Mouse (Mus musculus) MEL (cell line): Measurements from ENCODE around the gene Rab37. TPM values are rescaled to one million over a fixed set of nuclear protein-coding genes. Genes with fewer than 3 reads are reported as not detected.

Experiments used
- DNase-seq: peaks from one replicate; pipeline ENCODE4 v3.0.0; 2011; ENCODE audit warnings: low read depth, low spot score
- H3K27ac ChIP-seq: 2 replicates; pipeline ENCODE4 v1.5.1; 2012; ENCODE audit warnings: low read depth, mild to moderate bottlenecking, control low read depth, low read length, moderate library complexity; ENCODE audit not compliant: control insufficient read depth
- H3K27me3 ChIP-seq, 2 experiments: fragments of 150-350 bp in 1 of 2; sonication (generic) in 1 of 2; 2 replicates each; pipeline ENCODE4 v1.6.1; 2012; ENCODE audit warnings: low read length in 2 of 2, mild to moderate bottlenecking in 2 of 2, improper control_type of control experiment in 1 of 2, moderate library complexity in 1 of 2; ENCODE audit not compliant: insufficient read depth in 2 of 2, control insufficient read depth in 1 of 2
- H3K36me3 ChIP-seq, 2 experiments: 2 replicates each; pipeline ENCODE4 v1.6.1; 2012 to 2014; ENCODE audit warnings: low read length in 2 of 2, improper control_type of control experiment in 1 of 2, inconsistent platforms in 1 of 2, mild to moderate bottlenecking in 1 of 2; ENCODE audit not compliant: insufficient read depth in 2 of 2, control insufficient read depth in 1 of 2
- H3K4me1 ChIP-seq, 2 experiments: fragments of 150-350 bp in 1 of 2; sonication (generic) in 1 of 2; 2 replicates each; pipeline ENCODE4 v1.6.1; 2012; ENCODE audit warnings: low read length in 2 of 2, improper control_type of control experiment in 1 of 2, mild to moderate bottlenecking in 1 of 2; ENCODE audit not compliant: insufficient read depth in 2 of 2, control insufficient read depth in 1 of 2
- H3K4me3 ChIP-seq, 2 experiments: fragments of 150-350 bp in 1 of 2; sonication (generic) in 1 of 2; 2 replicates each; pipeline ENCODE4 v1.5.1; 2012; ENCODE audit warnings: low read depth in 2 of 2, low read length in 2 of 2, mild to moderate bottlenecking in 2 of 2, moderate library complexity in 2 of 2, control low read depth in 1 of 2, improper control_type of control experiment in 1 of 2; ENCODE audit not compliant: control insufficient read depth in 1 of 2, insufficient read depth in 1 of 2
- H3K79me2 ChIP-seq: 2 replicates; pipeline ENCODE4 v1.6.1; 2012; ENCODE audit warnings: mild to moderate bottlenecking, low read length, moderate library complexity; ENCODE audit not compliant: control insufficient read depth, poor library complexity, insufficient read depth
- H3K9ac ChIP-seq: 2 replicates; pipeline ENCODE4 v1.6.1; 2012; ENCODE audit warnings: low read depth, mild to moderate bottlenecking, control low read depth, low read length, moderate library complexity; ENCODE audit not compliant: control insufficient read depth, poor library complexity, severe bottlenecking
- H3K9me3 ChIP-seq: fragments of 150-350 bp; sonication (generic); replicated peaks from 2 replicates; pipeline ENCODE4 v1.6.1; 2012; ENCODE audit warnings: mild to moderate bottlenecking, low read length, improper control_type of control experiment, moderate library complexity; ENCODE audit not compliant: insufficient read depth
- BHLHE40 ChIP-seq: IDR thresholded peaks from 2 replicates; pipeline ENCODE4 v1.6.1; 2012; ENCODE audit warnings: low read depth, mild to moderate bottlenecking, inconsistent platforms, low read length, improper control_type of control experiment, borderline replicate concordance
- CHD1 ChIP-seq: IDR thresholded peaks from 2 replicates; pipeline ENCODE4 v1.6.1; 2012; ENCODE audit warnings: low read depth, mild to moderate bottlenecking, inconsistent platforms, low read length, improper control_type of control experiment
- CTCF ChIP-seq, 3 experiments: IDR thresholded peaks in 2 of 3; conservative IDR thresholded peaks in 1 of 3; 2 replicates each; pipeline ENCODE4 v1.5.1; 2011 to 2012; ENCODE audit warnings: low read length in 3 of 3, low read depth in 2 of 3, mild to moderate bottlenecking in 2 of 3, improper control_type of control experiment in 1 of 3, inconsistent platforms in 1 of 3, mixed read lengths in 1 of 3, moderate library complexity in 1 of 3; ENCODE audit not compliant: control insufficient read depth in 1 of 3, insufficient read depth in 1 of 3, poor library complexity in 1 of 3, severe bottlenecking in 1 of 3
- EP300 ChIP-seq, 2 experiments: IDR thresholded peaks; 2 replicates each; pipeline ENCODE4 v1.6.1; 2011; ENCODE audit warnings: improper control_type of control experiment in 2 of 2, low read length in 2 of 2, low read depth in 1 of 2, mild to moderate bottlenecking in 1 of 2
- ETS1 ChIP-seq: IDR thresholded peaks from 2 replicates; pipeline ENCODE4 v1.6.1; 2012; ENCODE audit warnings: low read depth, mild to moderate bottlenecking, inconsistent platforms, low read length, improper control_type of control experiment, moderate library complexity
- GATA1 ChIP-seq: IDR thresholded peaks from 2 replicates; pipeline ENCODE4 v1.6.1; 2011; ENCODE audit warnings: low read depth, low read length, improper control_type of control experiment
- JUND ChIP-seq: IDR thresholded peaks from 2 replicates; pipeline ENCODE4 v1.6.1; 2011; ENCODE audit warnings: low read depth, mild to moderate bottlenecking, improper control_type of control experiment, low read length
- KAT2A ChIP-seq: conservative IDR thresholded peaks from 2 replicates; pipeline ENCODE4 v1.6.1; 2012; ENCODE audit warnings: low read depth, low read length, improper control_type of control experiment, inconsistent platforms
- MYB ChIP-seq: IDR thresholded peaks from 2 replicates; pipeline ENCODE4 v1.6.1; 2011; ENCODE audit warnings: mild to moderate bottlenecking, low read depth, low read length, improper control_type of control experiment
- MYC ChIP-seq: IDR thresholded peaks from 2 replicates; pipeline ENCODE4 v1.6.1; 2011; ENCODE audit warnings: low read depth, mild to moderate bottlenecking, low read length, improper control_type of control experiment, moderate library complexity
- POLR2A ChIP-seq, 2 experiments: IDR thresholded peaks; 2 replicates each; pipeline ENCODE4 v1.6.1; 2011 to 2012; ENCODE audit warnings: low read length in 2 of 2, mild to moderate bottlenecking in 2 of 2, control low read depth in 1 of 2, improper control_type of control experiment in 1 of 2, low read depth in 1 of 2, moderate library complexity in 1 of 2; ENCODE audit not compliant: control insufficient read depth in 1 of 2, insufficient read depth in 1 of 2, poor library complexity in 1 of 2
- POLR2AphosphoS5 ChIP-seq: IDR thresholded peaks from 2 replicates; pipeline ENCODE4 v1.6.1; 2012; ENCODE audit warnings: low read depth, borderline replicate concordance, mild to moderate bottlenecking, inconsistent platforms, low read length, moderate library complexity, mixed read lengths
- RAD21 ChIP-seq: IDR thresholded peaks from 2 replicates; pipeline ENCODE4 v1.6.1; 2011; ENCODE audit warnings: mild to moderate bottlenecking, low read depth, low read length, improper control_type of control experiment
- RCOR1 ChIP-seq: IDR thresholded peaks from 2 replicates; pipeline ENCODE4 v1.6.1; 2012; ENCODE audit warnings: low read depth, mild to moderate bottlenecking, inconsistent platforms, low read length, improper control_type of control experiment
- SMC3 ChIP-seq: IDR thresholded peaks from 2 replicates; pipeline ENCODE4 v1.6.1; 2011; ENCODE audit warnings: low read depth, low read length, improper control_type of control experiment
- TAL1 ChIP-seq: IDR thresholded peaks from 2 replicates; pipeline ENCODE4 v1.6.1; 2012; ENCODE audit warnings: mild to moderate bottlenecking, inconsistent platforms, low read length, moderate library complexity, mixed read lengths
- TBP ChIP-seq: IDR thresholded peaks from 2 replicates; pipeline ENCODE4 v1.8.0; 2011; ENCODE audit warnings: low read depth, low read length, improper control_type of control experiment
- TCF12 ChIP-seq: IDR thresholded peaks from 2 replicates; pipeline ENCODE4 v1.6.1; 2014; ENCODE audit warnings: low read depth, mild to moderate bottlenecking, inconsistent platforms, low read length, improper control_type of control experiment, moderate library complexity
- UBTF ChIP-seq: IDR thresholded peaks from 2 replicates; pipeline ENCODE4 v1.6.1; 2012; ENCODE audit warnings: low read depth, mild to moderate bottlenecking, inconsistent platforms, low read length, improper control_type of control experiment, moderate library complexity, borderline replicate concordance; ENCODE audit not compliant: insufficient read depth
- USF1 ChIP-seq: IDR thresholded peaks from 2 replicates; pipeline ENCODE4 v1.6.1; 2014; ENCODE audit warnings: low read depth, mild to moderate bottlenecking, inconsistent platforms, low read length, improper control_type of control experiment, moderate library complexity
- USF2 ChIP-seq, 2 experiments: IDR thresholded peaks; 2 replicates each; pipeline ENCODE4 v1.6.1; 2011 to 2012; ENCODE audit warnings: improper control_type of control experiment in 2 of 2, low read length in 2 of 2, borderline replicate concordance in 1 of 2, inconsistent platforms in 1 of 2, low read depth in 1 of 2, mild to moderate bottlenecking in 1 of 2; ENCODE audit not compliant: insufficient read depth in 1 of 2
- ZC3H11A ChIP-seq: IDR thresholded peaks from 2 replicates; pipeline ENCODE4 v1.6.1; 2012; ENCODE audit warnings: low read depth, mild to moderate bottlenecking, inconsistent platforms, low read length, improper control_type of control experiment
- ZMIZ1 ChIP-seq: IDR thresholded peaks from 2 replicates; pipeline ENCODE4 v1.6.1; 2012; ENCODE audit warnings: low read depth, mild to moderate bottlenecking, inconsistent platforms, low read length, improper control_type of control experiment, moderate library complexity
- ZNF384 ChIP-seq: IDR thresholded peaks from 2 replicates; pipeline ENCODE4 v1.6.1; 2012; ENCODE audit warnings: low read depth, mild to moderate bottlenecking, inconsistent platforms, low read length, improper control_type of control experiment
- polyA plus RNA-seq, 2 experiments: library from polyadenylated mRNA; stranded (reverse) in 1 of 2; unstranded in 1 of 2; fragments of >175 nt in 1 of 2; fragments of >200 nt in 1 of 2; gene quantifications; 2 replicates each; pipeline versions ENCODE4 v1.2.1 to v1.2.4; 2012; ENCODE audit warnings: low replicate concordance in 2 of 2, low read depth in 1 of 2; ENCODE audit not compliant: insufficient read length in 2 of 2, insufficient read depth in 1 of 2, missing spikeins in 1 of 2
- total RNA-seq: library from RNA; depleted of rRNA; stranded (reverse); fragments of 300-350 nt; gene quantifications from 2 replicates; pipeline ENCODE4 v1.2.3, GENCODE M21; 2012

Rab37 gene
- total and polyA plus RNA-seq, 3 experiments, result 14.6 to 20.6 TPM; not detected in 1

DNA sequence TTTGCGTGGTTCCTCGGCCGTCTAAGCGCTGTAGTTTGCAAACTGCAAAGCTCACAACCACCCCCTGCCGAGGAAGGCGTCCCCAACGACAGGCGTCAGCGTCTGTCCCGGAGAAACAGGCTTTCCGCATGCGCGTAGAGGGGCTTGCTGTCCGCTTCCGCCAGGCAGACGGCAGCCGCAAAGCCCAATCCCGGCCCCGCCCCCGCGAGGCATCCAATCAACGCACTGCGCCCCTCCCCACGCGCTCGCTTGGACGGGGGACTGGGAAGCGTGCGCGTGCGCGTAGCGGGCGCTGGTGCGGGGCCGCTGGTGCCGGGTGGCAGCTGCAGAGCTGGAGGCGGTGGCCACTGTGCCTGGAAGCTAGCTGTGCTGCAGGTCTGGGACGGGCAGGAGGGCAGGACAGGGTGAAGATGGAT lies 96.0 kb downstream of the Rab37 start, which contains the start of gene Tmem104 (continued):
- no peak for TF ChIP-seq JUND
- TF ChIP-seq GATA1, result no peak
- TF ChIP-seq RCOR1, result no peak; the same call in 1 of the 2 replicates
- no peak for TF ChIP-seq TAL1
- peak; percentile 34; the same call in 1 of the 2 replicates for TF ChIP-seq MYB
- peak; percentile 95 for TF ChIP-seq KAT2A
- peak; percentile 70 for TF ChIP-seq USF1
- peak; percentile 54; the same call in 1 of the 2 replicates for TF ChIP-seq ETS1
- TF ChIP-seq, all 39 proteins: peak for 30

DNA sequence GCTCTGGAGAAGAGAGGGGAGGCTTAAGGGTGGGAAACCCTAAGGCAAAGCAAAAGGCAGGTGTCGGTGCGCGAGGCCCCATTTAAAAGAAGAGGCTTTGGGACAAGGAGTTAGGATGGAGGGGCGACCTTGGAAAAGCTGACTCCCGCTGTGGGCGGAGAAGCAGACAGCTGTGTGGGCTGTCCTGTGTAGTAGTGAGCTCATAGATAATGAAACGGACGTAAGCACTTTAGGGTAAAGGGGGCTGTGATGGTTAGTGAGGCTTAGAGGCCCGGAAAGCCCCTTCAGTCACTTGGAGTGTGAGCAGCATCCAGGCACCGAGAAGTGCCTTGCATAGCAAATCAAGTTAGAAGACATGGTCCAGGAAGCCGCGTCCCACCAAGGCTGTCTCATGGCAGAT lies 96.5 kb downstream of the Rab37 start, which contains the start of gene Nat9:
TSS of gene Nat9 (minus strand) at position 167 of the 400 bp plus-strand sequence.
- peaks cover 21 to 42% of the 10 kb centered on the region in 2 experiments for H3K4me1 ChIP-seq
- peak; percentile 71 for DNase-seq
- H3K4me3 ChIP-seq, result peak within 1 kb of the TSS; percentile 93 to 97

DNA sequence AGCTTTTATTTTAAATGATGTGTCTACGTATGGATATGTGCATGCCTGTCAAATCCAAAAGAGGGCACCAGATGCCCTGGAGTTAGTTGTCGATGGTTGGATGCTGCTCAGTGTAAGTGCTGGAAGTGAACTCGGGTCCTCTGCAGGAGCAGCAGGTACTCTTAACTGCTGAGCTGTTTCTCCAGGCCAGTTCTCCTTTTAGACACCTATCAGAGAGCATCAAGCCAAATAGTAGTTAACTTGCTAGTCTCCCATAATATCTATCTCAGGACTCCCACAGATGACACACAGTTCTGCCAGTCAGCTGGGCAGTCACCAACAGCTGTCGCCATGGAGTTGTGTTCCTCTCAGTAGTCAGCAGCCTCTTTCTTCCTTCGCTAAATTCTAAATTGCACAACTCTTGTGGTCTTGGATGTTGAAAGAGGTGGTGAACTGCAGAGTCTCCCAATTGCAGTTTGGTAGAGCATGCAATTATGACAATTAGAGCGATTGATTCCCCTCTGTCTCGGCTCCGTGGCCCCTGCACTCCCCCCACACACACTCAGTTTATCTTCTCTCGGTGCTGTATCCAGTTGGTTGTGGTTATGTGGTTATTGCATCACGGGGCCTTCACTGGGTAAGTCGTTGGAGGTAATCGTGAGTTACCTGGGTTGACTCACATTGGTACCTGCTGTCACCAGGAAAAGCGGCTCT lies 97.5 kb downstream of the Rab37 start:
- Histone ChIP-seq H3K27ac (peak overlapping the region; percentile 84), H3K27me3 (no peaks in the 10 kb centered on the region), H3K79me2 (peaks cover 31% of the 10 kb centered on the region), H3K36me3 (peaks cover 6 to 51% of the 10 kb centered on the region in 2 experiments), H3K9ac (peak overlapping the region; percentile 87), H3K4me3 (peak overlapping the region; percentile 93 to 97), H3K4me1 (peaks cover 21 to 43% of the 10 kb centered on the region in 2 experiments), H3K9me3 (no peaks in the 10 kb centered on the region)
- DNase-seq, result peak; percentile 80
- TF ChIP-seq TAL1 (peak; percentile 22; the same call in 1 of the 2 replicates), USF2 (IDR thresholded peaks at IDR 0.05; ENCODE audit: borderline replicate concordance in 1 of 2, insufficient read depth in 1 of 2, low read depth in 1 of 2, low read length in 2 of 2) (no peak), ZC3H11A (peak; percentile 3; the same call in 1 of the 2 replicates), TCF12 (peak; percentile 67), CHD1 (no peak), UBTF (0 out of 2 replicates have a peak, but pooled peaks have one; percentile 10), BHLHE40 (peak; percentile 50; the same call in 1 of the 2 replicates), RAD21 (peak; percentile 43), ETS1 (peak; percentile 99), TBP (peak; percentile 62), SMC3 (peak; percentile 27; the same call in 1 of the 2 replicates), CTCF (IDR thresholded peaks at IDR 0.05 in 2 of 3, conservative IDR thresholded peaks at IDR 0.05 in 1 of 3; ENCODE audit: control insufficient read depth in 1 of 3, insufficient read depth in 1 of 3, low read depth in 2 of 3, low read length in 3 of 3, poor library complexity in 1 of 3, severe bottlenecking in 1 of 3) (peak in 2 of 3 experiments; percentile 15 to 45; a peak in 3 of 6 replicates), RCOR1 (peak; percentile 48; the same call in 1 of the 2 replicates), MYB (peak; percentile 69; the same call in 1 of the 2 replicates), EP300 (IDR thresholded peaks at IDR 0.05; ENCODE audit: low read depth in 1 of 2, low read length in 2 of 2) (peak; percentile 58 to 87; a peak in 3 of 4 replicates), ZMIZ1 (no peak), ZNF384 (no peak), POLR2AphosphoS5 (no peak), POLR2A (IDR thresholded peaks at IDR 0.05; ENCODE audit: control insufficient read depth in 1 of 2, insufficient read depth in 1 of 2, low read depth in 1 of 2, low read length in 2 of 2, poor library complexity in 1 of 2) (no peak; a peak in 1 of 4 replicates), MYC (no peak), GATA1 (peak; percentile 44; the same call in 1 of the 2 replicates)

More for the DNA sequence above, 96.5 kb downstream of the Rab37 start, which contains the start of gene Nat9:
- H3K27me3 ChIP-seq, result no peaks in the 10 kb centered on the region
- H3K9me3 ChIP-seq, result no peaks in the 10 kb centered on the region
- H3K27ac ChIP-seq, result peak within 1 kb of the TSS; percentile 84
- peaks cover 6 to 51% of the 10 kb centered on the region in 2 experiments for H3K36me3 ChIP-seq
- H3K9ac ChIP-seq, result peak within 1 kb of the TSS; percentile 87
- TF ChIP-seq KAT2A (no peak), ETS1 (peak; percentile 73), GATA1 (peak; percentile 20; the same call in 1 of the 2 replicates)
- peaks cover 31% of the 10 kb centered on the region for H3K79me2 ChIP-seq
